ENCODE assay signal across 9 mouse cellular contexts in genomic region chr8:111010230-111010991, GRCm38 (mm10). TPM values are rescaled to one million over a fixed set of nuclear protein-coding genes. Genes with fewer than 3 reads are reported as not detected.
"Had no signal": no experiment of that assay in that cellular context is flagged by ENCODE, and none has a peak within 500 bp of the region (broad histone marks: within the 10 kb centered on the region; RNA-seq: fewer than 3 reads in every experiment).

No protein-coding gene starts in this region.

RNA-seq across cellular contexts. Expression of gene Exosc6, which starts 45.7 kb away (rescaled TPM):
- polyA plus RNA-seq: heart, adult 2 months; hindbrain, embryonic 13.5 days; hindbrain, embryonic 14.5 days; hindbrain, embryonic 15.5 days; hindbrain, embryonic 16.5 days; hindbrain, postnatal 0 days; inflammation-experienced regulatory T-cells, adult 6 months; kidney, adult 2 months; large intestine, adult 2 months had no signal
